Mouse (Mus musculus) urinary bladder, adult 2 months (tissue): ENCODE results near the gene Osmr. TPM values are rescaled to one million over a fixed set of nuclear protein-coding genes. Genes with fewer than 3 reads are reported as not detected.
A peak's percentile ranks its signal among the peaks of the same experiment; 100 is the strongest.

Source experiments
- DNase-seq: peaks from one replicate; pipeline ENCODE4 v3.0.0; 2022; ENCODE audit warnings: low spot score
- polyA plus RNA-seq: library from polyadenylated mRNA; depleted of rRNA; stranded (reverse); fragments of >200 nt; gene quantifications from 2 replicates; pipeline ENCODE4 v1.2.3, GENCODE M21; 2012; rRNA removed

Gene Osmr
- 29.6 and 29.8 TPM in 2 replicates for polyA plus RNA-seq

GRCm38 (mm10) chr15:6874601-6875019, at the start of gene Osmr:
TSS of gene Osmr (minus strand) at chr15:6874969.
- no peak for DNase-seq

DNA sequence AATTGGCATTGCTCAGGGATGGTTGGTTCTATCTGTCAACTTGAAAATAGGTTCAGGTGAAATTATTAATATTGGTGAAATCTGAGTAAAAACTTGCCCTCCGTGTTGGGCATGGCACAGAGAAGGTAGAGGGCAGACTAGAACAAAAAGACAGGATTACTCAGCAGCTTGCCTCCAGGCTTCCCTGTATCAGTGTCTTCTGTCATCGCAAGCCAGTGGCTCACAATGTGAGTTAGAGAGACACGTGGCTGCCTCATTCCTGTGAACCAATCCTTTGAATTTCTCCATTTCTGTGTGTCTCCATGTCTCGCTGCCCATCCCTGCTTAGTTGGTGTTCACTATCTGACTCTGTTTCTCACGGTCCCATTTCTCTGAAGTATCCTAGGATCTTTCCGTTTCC, 44.6 kb upstream of the Osmr start:
- DNase-seq = no peak

DNA sequence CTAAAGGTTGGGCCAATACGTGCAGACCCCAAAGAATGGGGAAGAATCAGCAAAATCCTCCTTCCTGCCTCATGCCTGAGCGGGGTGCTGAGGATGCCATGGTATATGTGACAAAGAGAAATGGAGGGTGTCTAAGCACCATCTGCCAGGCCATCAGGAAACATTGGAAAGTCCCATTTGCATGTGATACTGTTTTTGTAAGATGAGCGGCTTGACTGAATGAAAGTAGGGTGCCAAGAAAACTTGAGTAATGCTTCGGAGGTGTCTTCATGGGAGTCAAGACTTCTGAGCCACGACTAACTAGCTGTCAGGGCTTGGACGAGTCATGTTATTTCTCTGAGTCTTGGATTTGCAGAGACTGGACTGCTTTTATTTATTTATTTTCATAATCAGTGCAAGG, 39.4 kb upstream of the Osmr start:
- DNase-seq = no peak

DNA sequence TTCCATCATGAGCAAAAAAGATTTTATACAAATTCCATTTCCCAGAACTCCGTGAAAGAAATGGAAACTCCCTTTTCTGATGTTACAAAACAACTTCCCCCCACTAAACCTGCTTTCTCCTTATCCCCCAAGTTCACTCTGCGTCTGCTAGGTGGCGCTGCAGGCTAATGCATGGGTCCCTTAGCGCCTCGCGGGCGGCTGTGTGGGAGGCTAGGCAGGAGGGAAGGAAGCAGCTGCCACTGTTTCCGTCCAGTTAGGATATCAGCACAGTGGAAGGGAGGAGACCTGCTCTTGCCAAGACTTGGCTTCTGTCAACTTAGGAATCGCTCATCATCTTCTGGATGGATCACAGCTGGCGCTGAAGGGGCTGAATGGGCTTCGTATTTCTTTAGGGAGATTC, 34.9 kb upstream of the Osmr start:
- DNase-seq = peak; percentile 85

- no peak for DNase-seq
Observed at GRCm38 (mm10) chr15:6909084-6909483, 34.3 kb upstream of the Osmr start.

DNA sequence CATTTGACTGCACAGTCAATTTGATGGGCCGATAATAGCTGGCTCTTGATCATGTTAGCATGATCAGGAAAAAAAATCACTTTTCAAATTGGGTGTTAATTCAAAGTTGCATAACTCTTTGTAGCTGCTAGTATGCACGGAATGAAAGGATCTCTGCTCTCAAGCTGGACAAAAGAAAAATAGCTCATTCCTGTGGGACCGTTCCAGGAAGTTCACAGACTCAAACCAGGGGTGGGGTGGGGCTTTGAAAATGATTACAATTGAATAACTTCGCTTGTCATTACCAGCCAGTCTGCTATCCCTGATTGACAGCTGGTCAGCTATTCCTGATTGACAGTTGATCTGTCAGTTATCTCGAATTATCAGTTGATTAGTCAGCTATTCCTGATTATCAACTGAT, 33.8 kb upstream of the Osmr start:
- no peak for DNase-seq

DNA sequence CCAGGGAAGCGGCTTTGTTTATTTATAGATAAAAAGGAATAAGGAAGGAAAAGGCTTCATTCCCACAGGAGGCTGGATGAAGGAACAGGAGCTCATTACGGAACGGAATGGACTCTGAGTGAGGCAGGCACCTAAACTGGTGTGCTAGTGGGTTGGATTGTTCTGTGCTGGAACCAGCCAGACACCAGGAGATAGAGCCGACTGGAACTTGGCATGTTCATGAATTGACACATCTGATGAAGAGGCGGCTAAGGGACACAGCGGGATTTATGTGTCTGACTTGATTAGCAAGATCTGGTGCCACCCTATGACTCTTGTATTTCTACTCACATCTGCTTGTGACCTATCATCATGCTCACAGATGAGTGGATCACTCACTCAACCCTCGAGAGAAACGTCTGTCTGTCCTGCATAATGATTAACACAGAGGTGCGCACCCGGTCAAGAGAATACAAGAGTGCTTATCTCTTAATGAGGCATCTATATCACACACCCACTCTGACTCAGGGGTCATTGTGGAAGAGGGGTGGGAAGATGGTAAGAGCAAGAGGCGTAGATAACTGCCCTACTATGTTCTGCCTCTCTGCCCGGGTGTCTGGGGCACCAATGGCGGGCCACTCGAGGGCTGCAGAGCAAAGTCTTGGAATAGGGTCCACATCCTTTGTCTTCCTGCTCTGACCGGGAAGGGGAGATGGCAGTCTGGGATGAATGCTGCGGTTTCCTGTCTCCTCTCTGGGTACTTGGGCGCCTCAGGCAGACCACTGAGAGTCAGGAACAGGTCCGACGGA, 31.7 kb upstream of the Osmr start:
- no peak for DNase-seq

- DNase-seq = no peak
Observed at GRCm38 (mm10) chr15:6905726-6906125, 31.0 kb upstream of the Osmr start.

- DNase-seq = no peak
Observed at GRCm38 (mm10) chr15:6903286-6903975, 28.7 kb upstream of the Osmr start.

DNA sequence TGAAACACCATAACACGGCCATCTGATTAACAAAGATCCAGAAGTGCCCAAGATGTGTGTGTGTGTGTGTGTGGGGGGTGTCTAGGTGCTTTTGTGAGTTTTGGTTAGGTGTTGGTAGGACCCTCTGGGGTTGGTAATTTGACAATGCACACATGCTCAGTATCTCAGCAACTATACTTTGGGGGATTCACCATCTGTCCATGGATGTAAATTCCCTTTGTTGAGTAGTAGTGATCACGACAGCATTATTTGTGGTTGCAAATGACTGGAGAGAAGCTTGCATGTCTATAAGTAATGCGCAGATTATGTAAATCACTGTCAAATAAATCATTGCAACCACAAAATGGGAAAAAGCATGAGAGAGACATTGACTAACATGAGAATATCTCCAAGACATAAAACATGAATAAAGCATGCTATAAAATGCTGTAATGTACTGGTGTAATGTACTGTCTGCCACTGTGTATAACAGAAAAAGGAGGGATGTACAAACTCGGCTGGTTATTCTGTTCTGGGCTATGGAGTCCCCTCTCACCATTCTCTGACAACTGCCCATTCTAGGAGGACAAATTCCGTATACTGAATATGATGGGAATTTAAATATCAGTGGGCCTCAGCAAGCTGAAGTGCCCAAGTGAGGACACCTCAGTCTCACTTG, 27.3 kb upstream of the Osmr start:
- no peak for DNase-seq

GRCm38 (mm10) chr15:6901236-6901635, 26.5 kb upstream of the Osmr start:
- no peak for DNase-seq

GRCm38 (mm10) chr15:6884260-6884659, 9.5 kb upstream of the Osmr start:
- DNase-seq = no peak

GRCm38 (mm10) chr15:6883816-6884215, 9.0 kb upstream of the Osmr start:
- no peak for DNase-seq

GRCm38 (mm10) chr15:6883091-6883490, 8.3 kb upstream of the Osmr start:
- no peak for DNase-seq

GRCm38 (mm10) chr15:6882180-6882579, 7.4 kb upstream of the Osmr start:
- DNase-seq = no peak

- no peak for DNase-seq
Observed at GRCm38 (mm10) chr15:6881211-6881610, 6.4 kb upstream of the Osmr start.

DNA sequence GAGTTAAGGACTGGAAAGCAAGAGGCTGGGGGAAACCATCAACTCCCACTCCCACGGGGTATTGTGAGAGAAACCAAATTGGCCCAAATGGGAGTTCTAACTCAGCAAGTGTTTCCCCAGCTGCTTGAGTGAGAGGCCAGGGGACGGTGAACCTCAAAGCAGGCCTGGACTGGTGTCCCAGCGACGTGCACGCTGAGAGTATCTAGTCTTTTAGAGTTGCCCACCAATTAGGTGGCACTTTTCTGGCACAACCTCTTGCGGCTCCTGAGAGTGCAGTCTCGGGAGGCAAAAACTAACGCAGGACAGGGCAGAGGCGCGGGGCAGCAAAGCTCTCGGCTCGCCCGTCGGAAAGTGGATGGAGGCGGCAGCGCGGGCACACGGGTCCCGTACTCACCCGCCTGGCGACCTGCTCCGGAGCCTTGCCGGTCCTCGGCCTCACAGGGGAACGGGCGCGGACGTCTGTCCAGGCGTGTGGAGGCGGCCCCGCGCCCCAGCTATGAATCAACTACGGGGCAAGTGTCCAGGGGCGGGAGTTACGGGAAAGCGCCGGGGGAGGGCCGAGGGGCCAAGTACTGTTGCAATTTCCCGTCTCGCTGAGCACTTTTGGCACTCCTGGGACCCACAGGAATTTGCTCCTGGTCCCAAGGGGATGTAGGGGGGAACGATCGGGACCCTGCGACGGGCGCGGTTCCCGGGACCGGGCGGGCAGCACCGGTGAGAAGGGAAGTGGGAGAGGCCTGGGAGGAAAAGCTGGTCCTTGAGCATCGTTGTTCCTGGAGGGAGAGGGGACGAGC, 765 bp downstream of the Osmr start:
- peak; percentile 76 for DNase-seq

DNA sequence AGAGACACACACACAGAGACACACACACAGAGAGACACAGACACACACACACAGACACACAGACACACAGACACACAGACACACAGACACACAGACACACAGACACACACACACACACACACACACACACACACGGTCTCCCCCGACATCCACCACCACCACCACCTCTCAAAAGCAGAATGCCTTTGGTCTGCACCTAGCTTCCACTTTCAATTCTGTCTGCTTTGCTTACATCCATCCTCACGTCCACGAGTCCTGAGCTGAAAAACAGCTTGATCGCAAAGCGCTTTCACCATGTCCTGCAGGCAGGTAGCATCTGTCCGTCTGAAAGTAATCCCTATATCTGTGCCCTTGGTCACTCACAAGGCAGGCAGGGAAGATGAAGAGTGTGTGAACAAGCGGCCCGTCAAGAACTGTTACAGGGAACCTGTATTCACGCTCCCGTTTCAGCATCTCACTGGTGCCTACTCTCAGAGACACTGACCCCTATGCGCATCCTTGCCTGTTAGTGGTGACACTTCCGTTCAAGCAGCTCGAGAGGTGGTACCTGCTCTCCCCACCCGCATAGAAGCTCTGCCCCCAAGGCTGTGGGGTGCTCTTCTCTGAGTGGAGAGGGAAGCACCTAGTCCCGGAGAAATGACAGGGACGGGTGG, 1.5 kb downstream of the Osmr start:
- no peak for DNase-seq

DNA sequence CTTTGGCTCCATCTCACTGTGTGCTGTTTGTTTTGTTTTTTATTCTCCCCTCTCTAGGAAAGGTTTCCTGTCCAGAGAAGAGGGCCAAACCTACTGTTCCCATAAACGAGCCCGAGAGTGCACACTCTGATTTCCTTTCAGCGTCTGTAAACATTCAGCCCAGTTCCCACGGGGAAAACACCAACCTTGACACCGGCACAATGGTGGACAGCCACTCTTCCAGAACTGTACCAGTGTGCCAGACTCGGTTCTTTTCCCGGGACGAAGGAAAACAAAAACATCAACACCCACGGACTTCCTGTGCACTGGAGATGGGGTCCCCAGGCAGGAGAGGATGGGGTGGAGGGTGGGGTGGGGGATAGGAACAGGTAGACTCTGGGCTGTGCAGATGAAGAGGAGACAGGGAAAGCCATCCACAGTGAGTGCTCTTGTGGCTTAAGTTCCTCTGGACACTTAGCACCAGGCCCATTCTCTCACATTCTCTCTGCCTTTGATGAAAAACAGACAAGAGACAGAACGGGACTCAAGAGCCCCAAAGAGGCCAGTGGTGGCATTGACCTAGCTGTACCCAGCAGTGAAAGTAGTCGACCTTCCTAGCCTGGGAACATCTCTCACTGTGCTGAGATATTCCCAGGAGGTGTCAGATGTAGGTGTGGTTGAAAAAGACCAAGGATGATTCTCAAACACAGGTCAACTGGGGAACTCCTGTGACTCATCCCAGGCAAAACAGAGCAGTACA, 3.0 kb downstream of the Osmr start:
- DNase-seq = no peak

GRCm38 (mm10) chr15:6866888-6867287, 7.9 kb downstream of the Osmr start:
- DNase-seq = no peak

DNA sequence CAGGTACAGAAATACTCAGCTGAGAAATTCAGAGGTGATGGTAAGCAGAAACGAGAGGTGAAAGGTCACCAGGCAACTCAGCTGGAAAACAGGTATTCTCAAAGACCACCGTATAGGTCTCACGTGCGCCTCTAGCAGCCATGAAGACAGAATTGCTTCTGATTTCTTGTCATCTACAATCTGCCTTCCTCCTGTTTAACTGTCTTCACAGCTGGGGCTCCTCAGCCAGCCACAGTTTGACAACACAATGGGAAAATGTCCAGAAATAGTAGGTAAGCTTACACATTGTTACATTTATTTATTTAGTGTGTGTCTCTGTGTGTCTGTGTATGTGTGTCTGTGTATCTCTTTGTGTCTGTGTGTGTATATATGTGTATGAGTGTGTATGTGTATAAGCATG, 12.6 kb downstream of the Osmr start:
- DNase-seq = no peak
